Mouse (Mus musculus): ENCODE data around the gene Ppm1m.
A peak's percentile ranks its signal among the peaks of the same experiment; 100 is the strongest.
"Not testable (repeated sequence)": the region's sequence is repeated elsewhere in the genome, so short reads cannot be mapped to it uniquely, and the experiment has no call there.

Ppm1m gene

GRCm38 (mm10) chr9:106192998-106193397, 6.5 kb downstream of the Ppm1m start:
- no peak for DNase-seq (ENCODE audit: low read depth, low spot score)

GRCm38 (mm10) chr9:106192024-106192423, 7.5 kb downstream of the Ppm1m start:
- no peak for DNase-seq (ENCODE audit: low read depth, low spot score)

- no peak for DNase-seq (ENCODE audit: low read depth, low spot score)
These were observed 8.2 kb downstream of the Ppm1m start for GRCm38 (mm10) chr9:106191355-106191754.

GRCm38 (mm10) chr9:106183996-106184395, 15.6 kb downstream of the Ppm1m start:
- DNase-seq (ENCODE audit: low read depth, low spot score), result no peak

GRCm38 (mm10) chr9:106182146-106182545, 17.4 kb downstream of the Ppm1m start:
- DNase-seq (ENCODE audit: low read depth, low spot score), result no peak

- no peak for DNase-seq (ENCODE audit: low read depth, low spot score)
These were observed 19.6 kb downstream of the Ppm1m start for GRCm38 (mm10) chr9:106179964-106180363.

GRCm38 (mm10) chr9:106179454-106179853, 20.1 kb downstream of the Ppm1m start:
- DNase-seq (ENCODE audit: low read depth, low spot score), result no peak

- DNase-seq (ENCODE audit: low read depth, low spot score), result no peak
These were observed 21.7 kb downstream of the Ppm1m start for GRCm38 (mm10) chr9:106177799-106178198.

- no peak for DNase-seq (ENCODE audit: low read depth, low spot score)
These were observed 22.8 kb downstream of the Ppm1m start for GRCm38 (mm10) chr9:106176769-106177168.

GRCm38 (mm10) chr9:106175552-106176200, 23.9 kb downstream of the Ppm1m start:
- no peak for DNase-seq (ENCODE audit: low read depth, low spot score)

GRCm38 (mm10) chr9:106173363-106173762, 26.2 kb downstream of the Ppm1m start:
- no peak for DNase-seq (ENCODE audit: low read depth, low spot score)

- DNase-seq (ENCODE audit: low read depth, low spot score), result peak; percentile 37
These were observed 27.0 kb downstream of the Ppm1m start for GRCm38 (mm10) chr9:106172527-106172926.

GRCm38 (mm10) chr9:106171346-106172158, 28.0 kb downstream of the Ppm1m start:
- peak; percentile 64 for DNase-seq (ENCODE audit: low read depth, low spot score)

GRCm38 (mm10) chr9:106170556-106171345, 28.8 kb downstream of the Ppm1m start, which contains the start of gene Wdr82:
TSS of gene Wdr82 (plus strand) at chr9:106170928.
- peak; percentile 88 for DNase-seq (ENCODE audit: low read depth, low spot score)

GRCm38 (mm10) chr9:106169917-106170316, 29.6 kb downstream of the Ppm1m start:
- DNase-seq (ENCODE audit: low read depth, low spot score), result no peak

GRCm38 (mm10) chr9:106169006-106169405, 30.5 kb downstream of the Ppm1m start:
- DNase-seq (ENCODE audit: low read depth, low spot score), result not testable (repeated sequence)

GRCm38 (mm10) chr9:106167703-106168102, 31.8 kb downstream of the Ppm1m start:
- DNase-seq (ENCODE audit: low read depth, low spot score), result no peak

GRCm38 (mm10) chr9:106167241-106167640, 32.3 kb downstream of the Ppm1m start:
- no peak for DNase-seq (ENCODE audit: low read depth, low spot score)

GRCm38 (mm10) chr9:106166709-106167108, 32.8 kb downstream of the Ppm1m start:
- DNase-seq (ENCODE audit: low read depth, low spot score), result no peak

- no peak for DNase-seq (ENCODE audit: low read depth, low spot score)
These were observed 39.1 kb downstream of the Ppm1m start for GRCm38 (mm10) chr9:106160426-106160825.

- peak; percentile 96 for DNase-seq (ENCODE audit: low read depth, low spot score)
These were observed 39.7 kb downstream of the Ppm1m start for GRCm38 (mm10) chr9:106159784-106160301.

GRCm38 (mm10) chr9:106159237-106159636, 40.3 kb downstream of the Ppm1m start:
- no peak for DNase-seq (ENCODE audit: low read depth, low spot score)

All from 3T3-L1 (cell line).